Mouse (Mus musculus) spleen, adult 2 months (tissue): Measurements from ENCODE around the gene Eml1.

Source experiments
- CTCF ChIP-seq: fragments of 200-500 bp; IDR thresholded peaks from 2 replicates; pipeline ENCODE4 v1.5.1; 2011; ENCODE audit warnings: mild to moderate bottlenecking, inconsistent platforms; ENCODE audit not compliant: insufficient read depth, insufficient read length, insufficient replicate concordance; ENCODE audit errors: extremely low read depth
- POLR2A ChIP-seq: fragments of 200-500 bp; IDR thresholded peaks from 2 replicates; pipeline ENCODE4 v1.6.1; 2011; ENCODE audit warnings: low read depth, low read length, inconsistent platforms

- TF ChIP-seq CTCF, result no peak
- no peak for TF ChIP-seq POLR2A
Observed at GRCm38 (mm10) chr12:108474440-108474839, 103.7 kb downstream of the Eml1 start.
